Mouse (Mus musculus): Measurements from ENCODE around the gene Pkd1l2. TPM values are rescaled to one million over a fixed set of nuclear protein-coding genes. Genes with fewer than 3 reads are reported as not detected.
A peak's percentile ranks its signal among the peaks of the same experiment; 100 is the strongest.

The Pkd1l2 gene
- total RNA-seq, 2 experiments from 2014 or later, result 0.11 to 0.14 TPM

- no peak for DNase-seq
Measured at GRCm38 (mm10) chr8:117085521-117085920, 3.3 kb upstream of the Pkd1l2 start.

- no peak for DNase-seq
Measured at GRCm38 (mm10) chr8:117082947-117083559, 804 bp upstream of the Pkd1l2 start.

GRCm38 (mm10) chr8:117079652-117080051 lies 2.6 kb downstream of the Pkd1l2 start:
- no peak for DNase-seq

- no peak for DNase-seq
Measured at GRCm38 (mm10) chr8:117078367-117078926, 3.8 kb downstream of the Pkd1l2 start.

GRCm38 (mm10) chr8:117074350-117075182 lies 7.7 kb downstream of the Pkd1l2 start:
- no peak for DNase-seq

- no peak for DNase-seq
Measured at GRCm38 (mm10) chr8:117069708-117070107, 12.5 kb downstream of the Pkd1l2 start.

- DNase-seq, result no peak
Measured at GRCm38 (mm10) chr8:117068294-117068693, 14.0 kb downstream of the Pkd1l2 start.

- no peak for DNase-seq
Measured at GRCm38 (mm10) chr8:117067396-117067795, 14.9 kb downstream of the Pkd1l2 start.

- DNase-seq, result no peak
Measured at GRCm38 (mm10) chr8:117066955-117067354, 15.3 kb downstream of the Pkd1l2 start.

- no peak for DNase-seq
Measured at GRCm38 (mm10) chr8:117061180-117061880, 20.9 kb downstream of the Pkd1l2 start.

- no peak for DNase-seq
Measured at GRCm38 (mm10) chr8:117060306-117060705, 21.9 kb downstream of the Pkd1l2 start.

GRCm38 (mm10) chr8:117059021-117059420 lies 23.2 kb downstream of the Pkd1l2 start:
- no peak for DNase-seq

GRCm38 (mm10) chr8:117055097-117055496 lies 27.2 kb downstream of the Pkd1l2 start:
- DNase-seq, result no peak

- DNase-seq, result no peak
Measured at GRCm38 (mm10) chr8:117054146-117054545, 28.1 kb downstream of the Pkd1l2 start.

- DNase-seq, result peak; percentile 23
Measured at GRCm38 (mm10) chr8:117053135-117054079, 28.8 kb downstream of the Pkd1l2 start.

- DNase-seq, result no peak
Measured at GRCm38 (mm10) chr8:117051316-117051715, 30.9 kb downstream of the Pkd1l2 start.

- no peak for DNase-seq
Measured at GRCm38 (mm10) chr8:117050763-117051162, 31.5 kb downstream of the Pkd1l2 start.

- no peak for DNase-seq
Measured at GRCm38 (mm10) chr8:117049444-117049843, 32.8 kb downstream of the Pkd1l2 start.

- DNase-seq, result no peak
Measured at GRCm38 (mm10) chr8:117043584-117043983, 38.7 kb downstream of the Pkd1l2 start.

GRCm38 (mm10) chr8:117039843-117040242 lies 42.4 kb downstream of the Pkd1l2 start:
- no peak for DNase-seq

- DNase-seq, result no peak
Measured at GRCm38 (mm10) chr8:117037374-117037935, 44.8 kb downstream of the Pkd1l2 start.

Measured in gastrocnemius, postnatal 10 days (tissue).